Mouse (Mus musculus) cerebellum, adult 9-10 months (tissue): Measurements from ENCODE around the gene Ubash3b.
A peak's percentile ranks its signal among the peaks of the same experiment; 100 is the strongest.

Source experiments
- DNase-seq: peaks from one replicate; pipeline ENCODE4 v3.0.0; 2022

Gene Ubash3b

DNA sequence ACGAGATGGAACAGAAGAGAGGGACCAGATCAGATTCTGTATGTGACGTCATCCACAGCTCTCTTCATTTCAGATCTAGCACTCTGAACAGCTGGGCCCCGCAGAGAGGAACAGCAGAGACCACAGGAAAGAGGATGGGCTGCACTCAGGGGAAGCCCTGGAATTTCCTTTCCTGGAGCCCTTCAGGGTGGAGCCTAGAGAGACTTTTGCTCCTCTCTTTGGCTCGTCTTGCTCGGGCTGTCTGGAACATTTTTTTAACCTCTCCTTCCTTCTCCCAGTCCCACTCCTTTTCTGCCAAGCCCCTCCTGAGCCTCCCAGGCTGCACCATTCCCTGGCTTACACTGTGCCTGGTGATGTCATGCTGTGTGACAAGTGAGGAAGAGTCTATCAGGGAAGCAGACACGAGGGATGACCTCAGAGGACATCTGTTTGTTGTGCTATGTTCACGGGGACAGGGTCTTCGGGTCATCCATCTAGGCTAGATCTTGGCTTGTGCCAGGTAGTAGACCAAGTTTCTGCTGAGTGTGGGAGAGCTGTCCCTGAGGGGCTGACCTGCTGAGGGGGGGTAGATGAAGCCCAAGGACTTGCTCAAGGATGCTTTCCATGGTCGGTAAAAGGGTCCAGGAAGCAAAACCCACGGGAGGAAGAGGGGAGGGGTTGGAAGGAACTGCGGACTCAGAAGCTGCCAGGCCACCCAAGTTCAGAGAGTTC is 77.2 kb downstream of the Ubash3b start:
- peak; percentile 51 for DNase-seq

DNA sequence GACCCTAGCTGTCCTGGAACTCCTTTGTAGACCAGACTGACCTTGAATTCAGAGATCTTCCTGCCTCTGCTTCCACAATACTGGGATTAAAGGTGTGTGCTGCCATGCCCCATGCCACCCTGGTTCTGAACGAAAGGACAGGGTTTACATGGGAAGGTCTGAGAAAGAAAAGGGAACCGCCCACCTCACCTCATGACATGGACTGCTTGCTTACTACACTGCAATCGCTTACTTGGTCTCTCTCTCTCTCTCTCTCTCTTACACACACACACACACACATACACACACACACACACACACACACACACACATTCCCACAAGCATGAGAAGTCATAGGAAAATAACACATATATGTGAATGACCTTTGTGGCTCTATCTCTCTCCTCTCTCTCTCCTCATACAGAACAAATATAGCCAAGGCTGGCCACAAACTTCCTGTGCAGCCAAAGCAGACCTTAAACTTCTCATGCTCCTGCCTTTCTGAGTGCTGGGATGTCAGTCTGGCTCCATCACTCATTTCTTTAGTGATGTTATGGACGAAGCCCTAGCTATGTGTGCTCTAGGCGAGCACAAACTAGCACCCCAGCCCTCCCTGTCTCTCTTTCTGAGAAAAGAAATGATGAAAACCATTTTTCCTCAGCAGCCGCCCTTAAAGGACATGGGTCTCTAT is 78.0 kb downstream of the Ubash3b start:
- DNase-seq, result no peak

DNA sequence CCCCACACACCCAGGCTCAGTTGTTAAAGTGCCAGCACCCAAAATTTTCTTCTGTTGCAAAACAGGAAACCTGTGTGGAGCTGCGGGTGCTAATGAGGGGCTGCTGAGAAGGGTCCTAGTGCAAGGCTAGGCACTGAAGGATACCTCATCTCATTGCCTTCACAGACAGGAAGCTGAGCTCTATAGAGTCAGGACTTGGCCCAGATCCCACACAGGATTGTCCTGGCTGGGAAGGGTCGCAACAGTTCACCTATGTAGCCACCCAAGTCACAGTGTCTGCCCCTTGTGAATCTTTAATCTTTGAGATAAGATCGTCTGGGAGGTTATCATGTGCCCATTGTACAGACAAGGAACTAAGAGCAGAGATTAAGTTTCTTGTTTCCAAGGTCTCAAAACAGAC is 78.6 kb downstream of the Ubash3b start:
- no peak for DNase-seq

DNA sequence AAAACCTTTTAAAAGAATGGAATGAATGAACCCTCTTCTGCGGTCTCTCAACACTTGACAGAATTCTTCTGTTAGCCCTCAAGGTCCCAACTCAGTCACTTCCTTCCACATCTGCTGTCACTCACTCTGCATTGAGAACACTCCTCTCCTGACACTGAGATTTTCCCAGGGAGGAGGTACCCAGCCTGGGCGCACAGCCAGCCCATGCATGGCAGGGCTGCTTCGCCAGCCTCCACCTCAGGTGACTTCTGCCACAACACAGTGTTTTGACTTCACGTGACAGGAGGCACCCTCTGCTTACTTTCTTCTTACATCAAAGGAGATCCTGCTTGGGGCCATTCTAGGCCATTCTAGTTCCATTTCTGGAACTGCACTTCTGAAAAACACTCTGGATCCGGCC is 80.6 kb downstream of the Ubash3b start:
- DNase-seq, result peak; percentile 70

DNA sequence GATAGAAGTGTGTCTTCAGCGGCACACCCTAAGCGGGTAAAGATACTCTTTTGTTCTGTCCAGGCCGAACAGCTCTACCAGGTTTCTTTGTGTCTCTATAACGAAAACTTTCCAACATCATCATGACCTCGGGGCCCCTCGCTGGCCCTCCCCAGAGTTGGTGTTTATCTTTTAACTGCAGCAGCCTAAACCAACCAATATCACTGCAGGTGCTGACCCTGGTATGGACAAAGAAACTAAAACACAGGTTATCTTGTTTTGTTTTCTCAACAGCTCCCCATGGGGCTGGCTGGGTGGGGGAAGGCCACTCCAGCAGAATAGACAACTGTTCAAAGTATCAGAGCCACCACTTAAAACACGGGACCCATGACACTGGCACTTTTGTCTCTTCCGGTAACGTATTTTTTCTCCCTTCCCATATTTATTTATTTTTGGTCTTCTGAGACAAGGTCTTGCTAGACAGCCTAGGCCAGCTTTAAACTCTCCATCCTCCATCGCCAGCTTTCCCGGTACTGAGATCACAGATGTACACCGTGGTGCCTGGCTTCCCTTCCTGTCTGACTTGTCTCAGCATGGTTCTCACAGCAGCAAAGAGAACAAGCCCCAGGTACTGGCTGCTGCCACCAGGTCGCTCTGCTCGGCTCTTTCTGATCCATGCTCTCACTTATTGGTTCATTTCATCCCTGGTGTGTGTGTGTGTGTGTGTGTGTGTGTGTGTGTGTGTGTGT is 81.9 kb downstream of the Ubash3b start:
- no peak for DNase-seq

DNA sequence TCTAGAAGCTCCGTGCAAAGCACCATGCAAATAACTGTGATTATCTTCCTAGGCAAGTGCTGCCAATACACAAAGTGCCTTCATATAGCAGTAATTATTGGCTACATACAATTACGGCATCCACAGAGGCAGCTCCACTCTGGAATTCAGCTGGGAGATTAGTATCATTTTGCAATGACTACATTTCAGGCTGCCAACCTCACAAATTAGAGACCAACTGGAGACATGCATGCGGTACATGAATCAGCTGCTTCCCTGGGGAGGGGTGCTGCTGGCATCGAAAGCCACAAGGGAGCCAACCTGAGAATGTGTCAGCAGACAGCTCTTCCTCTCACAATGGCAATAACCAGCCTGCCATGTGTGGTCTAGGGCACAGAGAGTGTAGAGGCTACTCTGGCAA is 83.3 kb downstream of the Ubash3b start:
- no peak for DNase-seq

DNA sequence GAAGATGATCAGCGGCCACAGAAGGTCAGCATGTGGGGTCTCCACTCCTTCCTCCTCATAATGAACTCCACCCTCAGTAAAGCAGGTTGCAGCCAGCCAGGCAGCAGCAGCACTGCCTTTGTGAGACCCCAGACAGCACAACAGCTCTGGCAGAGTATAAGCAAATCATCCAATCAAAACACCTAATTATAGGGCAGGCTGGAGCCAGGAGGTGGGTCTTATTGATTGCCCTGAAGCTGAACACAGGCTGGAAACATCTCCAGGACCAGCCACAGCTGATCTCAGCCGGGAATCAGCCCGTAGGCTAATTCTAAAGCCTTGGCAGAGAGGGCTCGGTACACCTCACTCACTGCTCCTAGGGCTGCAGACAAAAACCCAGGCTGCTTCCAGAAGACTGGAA is 85.3 kb downstream of the Ubash3b start:
- no peak for DNase-seq

DNA sequence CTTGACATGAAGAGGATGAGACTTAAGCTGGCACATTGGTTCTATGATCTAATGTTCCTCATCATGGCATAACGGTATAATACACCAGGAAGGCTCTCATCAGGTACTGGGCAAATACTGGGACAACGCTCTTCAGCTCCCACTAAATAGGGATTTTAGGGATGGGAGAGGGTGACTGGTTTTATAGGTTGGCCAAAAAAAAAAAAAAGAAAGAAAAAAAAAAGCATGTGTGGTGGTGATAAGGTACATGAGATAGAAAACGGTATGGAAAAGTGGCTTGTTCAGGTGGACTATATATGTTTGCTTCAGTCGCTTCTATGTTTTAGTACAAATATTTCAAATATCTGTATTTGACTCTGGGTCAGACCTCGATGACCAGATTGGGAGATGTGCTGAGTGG is 86.0 kb downstream of the Ubash3b start:
- DNase-seq, result no peak

DNA sequence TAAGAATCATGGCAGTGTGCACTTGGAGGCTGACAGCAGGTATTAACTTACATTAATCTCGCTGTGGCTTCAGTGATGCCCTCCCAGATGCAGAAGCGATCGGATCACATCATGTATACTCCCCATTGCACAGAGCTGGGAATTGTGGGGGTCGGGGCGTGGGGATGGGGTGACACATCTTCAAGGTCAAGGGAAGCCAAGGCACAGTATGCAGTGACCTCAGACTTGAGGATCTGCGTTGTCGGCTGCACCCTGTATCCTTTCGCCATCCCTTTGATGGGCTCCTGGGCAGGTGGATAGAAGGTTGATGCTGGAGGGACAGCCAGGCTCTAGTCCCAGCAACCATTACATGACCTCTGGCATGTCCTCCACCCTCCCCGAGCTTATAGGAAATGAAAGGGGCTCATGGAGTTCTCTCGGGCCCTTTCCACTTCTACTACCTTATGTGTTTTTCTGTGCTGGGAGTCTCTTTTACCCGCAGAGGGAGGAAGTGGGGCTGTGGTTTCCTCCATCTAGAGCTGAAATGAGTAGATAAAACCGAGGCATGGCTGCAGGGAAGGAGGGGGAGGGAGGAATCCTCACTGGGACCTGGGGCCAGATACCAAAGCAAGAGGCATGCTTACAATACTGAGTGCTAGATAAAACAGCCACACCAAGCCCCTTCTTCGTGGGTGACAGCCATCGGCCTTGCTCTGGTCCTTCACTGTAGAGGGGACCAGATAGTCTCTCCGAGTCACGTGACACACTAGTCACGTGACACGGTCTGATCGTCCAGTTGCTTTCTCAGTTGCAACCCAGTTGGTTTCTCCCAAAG is 88.1 kb downstream of the Ubash3b start:
- DNase-seq, result no peak

DNA sequence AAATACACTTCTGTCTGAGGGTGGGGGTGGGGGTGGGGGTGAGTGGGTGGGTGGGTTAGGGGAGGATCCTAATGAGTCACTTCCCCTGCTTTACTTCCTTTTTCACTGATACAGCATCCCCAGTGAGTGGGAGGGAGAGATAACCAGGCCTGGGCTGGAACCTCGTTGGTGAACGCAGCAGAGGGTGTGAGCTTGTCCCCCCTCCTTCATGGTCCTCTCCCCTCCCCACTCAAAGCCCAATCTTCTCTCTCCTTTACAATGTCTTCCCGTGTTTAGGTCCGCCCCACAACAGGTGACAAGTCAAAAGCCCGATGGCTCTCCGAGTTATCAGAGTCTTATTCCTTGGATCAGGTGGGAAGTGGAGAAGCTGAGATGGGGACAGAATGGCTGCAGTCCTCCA is 88.7 kb downstream of the Ubash3b start:
- DNase-seq, result no peak

DNA sequence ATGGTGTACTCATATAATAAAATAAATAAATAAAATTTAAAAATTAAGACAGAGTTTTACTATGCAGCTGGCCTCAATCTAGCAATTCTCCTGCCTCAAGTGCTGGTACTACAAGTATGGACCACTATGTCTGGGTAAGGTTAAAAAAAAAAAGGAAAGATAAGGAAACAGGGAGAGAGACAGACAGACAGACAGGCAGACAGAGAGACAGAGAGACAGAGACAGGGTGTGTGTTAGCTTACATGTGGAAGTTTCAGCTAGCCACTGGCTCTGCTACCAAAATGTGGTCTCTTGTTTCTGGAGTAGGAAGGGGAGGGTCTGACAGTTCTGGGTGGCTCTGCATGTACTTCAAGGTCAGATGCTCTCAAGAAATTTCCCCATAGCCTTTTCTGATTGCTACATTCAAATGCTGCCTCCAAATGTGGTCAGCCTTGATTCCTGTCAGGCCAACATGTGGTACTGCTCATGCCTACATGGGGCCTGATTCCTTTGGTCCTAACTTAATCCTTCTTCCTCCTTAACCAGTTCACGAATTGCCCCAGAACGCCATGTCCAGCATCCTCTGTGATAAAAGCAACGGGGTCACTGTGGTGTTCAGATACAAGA is 89.5 kb downstream of the Ubash3b start:
- DNase-seq, result no peak

DNA sequence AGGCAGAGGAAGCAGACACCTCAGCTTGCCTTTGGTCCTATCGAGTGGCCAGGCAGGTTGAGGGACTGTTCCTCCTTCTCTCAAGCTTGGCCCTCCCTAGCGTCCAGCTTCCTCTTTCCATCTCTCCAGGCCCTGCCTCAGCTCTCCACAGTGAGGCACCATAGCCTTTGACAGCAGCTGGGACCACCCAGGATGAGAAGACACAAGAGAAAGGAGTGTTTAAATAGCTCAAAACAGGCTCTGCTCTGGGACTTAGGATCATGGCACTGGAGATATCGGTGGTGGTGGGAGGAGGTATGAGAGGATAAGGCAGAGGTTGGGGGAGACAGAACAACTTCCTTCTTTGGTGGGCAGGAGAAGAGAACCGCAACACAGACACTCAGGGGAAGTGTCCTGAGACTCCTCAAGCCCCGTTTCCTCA is 90.7 kb downstream of the Ubash3b start:
- no peak for DNase-seq

DNA sequence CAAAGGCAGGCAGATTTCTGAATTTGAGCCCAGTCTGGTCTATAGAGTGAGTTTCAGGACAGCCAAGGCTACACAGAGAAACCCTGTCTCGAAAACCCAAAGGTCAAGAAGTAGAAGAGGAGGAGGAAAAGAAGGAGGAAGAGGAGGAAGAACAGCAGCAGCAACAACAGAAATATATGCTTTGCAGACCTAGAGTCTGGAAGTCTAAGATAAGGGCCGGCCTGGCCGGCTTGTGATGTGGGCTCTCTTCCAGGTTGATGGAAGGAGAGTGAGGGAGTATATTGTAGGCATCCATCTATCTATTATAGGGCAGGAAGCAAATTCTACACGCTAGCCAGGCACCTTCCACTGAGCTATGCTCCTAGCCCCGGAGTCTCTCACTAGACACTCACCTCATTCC is 92.0 kb downstream of the Ubash3b start:
- no peak for DNase-seq

DNA sequence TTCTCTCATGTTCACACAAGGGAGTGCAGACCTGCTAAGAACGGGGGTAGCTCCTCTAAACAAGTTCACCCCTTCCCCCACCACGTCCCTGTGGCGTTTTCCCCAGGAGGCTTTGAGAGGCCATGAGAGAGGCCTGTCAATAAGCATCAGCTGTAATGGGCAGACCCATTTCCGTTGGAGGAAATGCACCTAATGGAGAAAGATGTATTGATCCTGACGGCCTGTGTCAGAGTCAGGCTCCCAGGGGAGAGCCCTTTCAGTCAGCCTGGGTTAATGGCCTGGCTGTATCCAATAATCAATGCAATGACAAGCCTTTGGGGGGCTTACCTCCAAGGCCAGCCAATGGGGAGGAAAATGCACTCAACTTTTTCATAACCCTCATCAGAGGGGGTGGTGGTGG is 100.1 kb downstream of the Ubash3b start:
- no peak for DNase-seq

DNA sequence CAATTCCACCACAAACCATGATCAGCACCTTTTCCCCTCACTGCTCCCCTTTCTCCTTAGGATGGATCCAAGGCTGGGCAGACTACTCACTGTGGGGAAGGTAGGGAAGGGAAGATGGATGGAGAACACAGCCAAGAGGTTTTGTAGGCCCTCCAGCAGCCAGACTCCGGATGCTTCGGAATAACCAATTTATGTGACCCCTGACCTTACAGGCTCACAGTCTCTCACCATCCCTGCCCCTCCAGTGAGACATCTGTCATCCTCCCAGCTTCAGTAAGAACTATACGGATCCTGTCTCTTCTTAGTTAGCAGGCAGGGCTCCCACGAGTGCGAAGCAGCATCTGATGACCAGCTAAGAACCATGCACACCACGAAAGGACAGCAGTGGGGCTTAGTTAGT is 100.9 kb downstream of the Ubash3b start:
- DNase-seq, result no peak

DNA sequence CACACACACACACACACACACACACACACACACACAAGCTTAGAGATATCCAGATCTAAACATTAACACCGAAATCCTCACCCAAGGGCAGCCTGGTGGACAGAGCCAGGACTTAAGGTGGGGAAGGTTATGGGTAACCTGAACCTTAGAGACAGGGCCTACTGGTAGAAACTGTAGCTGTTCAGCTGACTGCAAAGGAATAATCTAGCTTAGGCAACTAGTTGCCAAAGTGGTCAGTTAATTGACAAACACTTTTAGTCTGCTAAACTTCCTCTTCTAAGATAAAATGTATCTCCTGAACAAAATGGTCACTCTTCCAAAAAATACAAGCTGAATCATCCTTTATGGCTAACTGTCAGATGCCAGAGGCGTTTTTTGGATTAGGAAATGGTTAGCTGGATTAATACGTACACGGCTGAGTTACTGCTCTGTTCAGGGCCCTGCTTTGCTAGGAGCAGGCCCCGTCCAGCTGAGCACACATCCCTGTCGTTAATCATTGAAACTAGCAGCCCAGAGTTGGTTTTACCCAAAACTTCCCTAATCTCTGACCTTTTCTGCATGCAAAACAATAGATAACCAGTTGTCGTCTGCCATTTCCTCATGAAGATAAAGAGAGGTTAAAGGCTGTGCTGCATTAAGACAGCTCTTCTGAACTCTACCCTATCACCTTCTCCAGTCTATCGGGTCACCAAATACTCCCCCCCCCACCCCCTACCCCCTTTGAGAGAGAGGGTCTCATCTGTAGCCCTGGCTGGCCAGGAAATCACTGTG is 102.5 kb downstream of the Ubash3b start:
- no peak for DNase-seq

DNA sequence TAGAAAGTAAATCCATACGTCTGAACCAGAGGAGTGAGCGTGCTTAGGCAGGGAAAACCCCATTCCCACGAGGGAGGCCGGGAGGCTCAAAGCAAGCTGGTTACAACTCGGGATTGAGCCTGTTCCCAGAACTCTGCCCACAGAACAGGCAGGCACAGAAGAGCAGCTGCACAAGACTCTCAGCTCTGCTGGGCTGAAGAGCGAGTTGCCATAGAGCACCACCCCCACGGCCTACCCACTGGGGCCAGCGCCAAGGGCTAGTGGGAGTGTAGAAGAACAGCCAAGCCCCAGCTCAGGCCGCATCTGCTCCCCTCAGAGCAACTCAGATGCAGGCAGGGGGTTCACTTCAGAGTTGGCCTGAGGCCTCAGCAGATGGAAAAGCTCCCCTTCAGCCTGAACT is 107.3 kb downstream of the Ubash3b start:
- DNase-seq, result peak; percentile 90

DNA sequence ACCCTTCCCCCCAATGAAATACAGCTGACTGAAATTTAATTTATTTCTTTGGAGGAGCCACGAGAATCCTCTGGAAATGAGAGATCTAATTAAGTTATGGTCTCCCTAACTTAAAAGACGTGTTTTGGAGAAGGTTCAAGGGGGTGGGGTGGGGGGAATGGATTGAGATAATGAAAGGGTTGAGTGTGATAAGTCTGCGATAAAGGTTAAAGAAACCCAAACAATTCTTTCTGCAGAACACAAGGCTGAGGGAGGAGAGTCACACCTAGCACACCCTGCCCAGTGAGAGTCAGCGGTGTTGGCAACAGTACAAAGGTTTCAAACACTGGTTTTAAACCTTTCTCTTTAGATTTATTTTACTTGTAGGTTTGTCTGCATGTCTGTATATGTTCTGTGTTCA is 108.0 kb downstream of the Ubash3b start:
- no peak for DNase-seq

DNA sequence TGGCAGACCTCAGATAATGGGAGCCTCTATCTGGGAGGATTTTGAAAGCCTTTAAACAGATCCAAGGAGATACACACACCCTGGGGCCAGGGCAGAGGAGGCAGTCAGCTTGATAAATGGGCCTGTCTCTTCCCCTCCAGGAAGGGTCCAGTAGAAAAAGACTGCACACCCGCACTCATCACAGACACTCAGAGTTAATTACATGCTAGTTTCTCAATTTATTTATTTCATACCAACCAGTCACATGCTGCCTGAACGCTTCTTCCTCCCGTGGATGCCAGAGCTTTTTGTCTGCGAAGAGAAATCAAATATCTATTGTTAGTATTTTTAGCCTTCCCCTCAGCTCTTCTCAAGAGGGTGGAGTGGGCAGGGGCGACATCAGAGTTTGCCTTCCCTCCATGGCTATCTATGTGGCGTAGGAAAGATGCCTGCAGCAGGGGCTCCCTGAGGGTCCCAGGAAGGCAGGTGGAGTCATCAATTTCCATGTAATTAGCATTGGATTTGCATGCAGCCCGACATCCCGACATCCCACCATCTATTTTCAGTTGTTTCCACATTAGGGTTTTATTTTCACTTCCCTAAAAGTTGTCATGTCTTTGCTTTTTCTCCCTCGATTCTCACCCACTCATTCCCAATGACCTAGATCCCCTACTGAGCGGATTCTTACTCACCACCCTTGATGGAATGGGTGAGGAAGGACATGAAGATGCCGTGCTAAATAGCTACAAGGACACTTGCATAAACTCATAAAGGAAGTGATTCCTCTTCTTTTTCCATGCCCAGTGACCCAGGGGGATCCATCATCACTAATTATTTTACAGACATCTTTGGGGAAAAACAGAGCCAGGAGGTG is 110.2 kb downstream of the Ubash3b start:
- no peak for DNase-seq

DNA sequence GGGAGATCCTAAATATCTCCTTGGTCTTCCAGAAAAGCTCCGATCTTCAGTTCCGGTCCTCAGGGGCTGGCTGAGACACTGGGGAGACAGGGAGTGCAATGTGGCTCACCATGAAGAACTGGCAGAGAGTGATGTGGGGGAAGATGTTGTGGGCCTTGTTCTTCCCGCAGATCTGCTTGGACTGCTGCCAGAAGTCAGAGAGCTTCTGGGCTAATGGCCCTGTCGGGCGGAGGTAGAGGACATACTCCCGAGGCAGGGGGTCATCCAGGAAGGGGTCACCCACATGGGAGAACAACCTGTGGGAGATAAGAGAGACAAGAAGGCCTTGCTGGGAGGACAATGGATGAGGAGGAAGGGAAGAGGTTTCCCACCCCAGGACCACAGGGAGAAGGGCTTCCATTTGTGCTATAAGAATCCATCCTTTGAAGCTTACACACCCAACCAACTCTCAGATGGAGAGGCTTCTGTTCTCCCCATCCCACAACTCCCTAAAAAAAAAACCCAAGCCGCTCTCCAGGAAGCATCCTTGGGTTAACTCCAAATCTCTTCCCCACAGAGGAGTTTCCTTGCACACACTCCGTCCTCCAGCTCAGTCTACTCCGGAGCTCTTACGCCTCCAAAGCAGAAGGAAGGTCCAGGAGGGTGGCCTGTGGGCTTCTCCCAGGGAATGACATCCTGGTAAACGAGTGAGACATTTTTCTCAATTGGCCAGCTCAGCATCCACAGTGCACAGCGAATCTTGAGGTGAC is 111.0 kb downstream of the Ubash3b start:
- DNase-seq, result no peak
